Mouse (Mus musculus) intestine, embryonic 14.5 days (tissue): Measurements from ENCODE around the gene Sept9. TPM values are rescaled to one million over a fixed set of nuclear protein-coding genes. Genes with fewer than 3 reads are reported as not detected.
A peak's percentile ranks its signal among the peaks of the same experiment; 100 is the strongest.

ENCODE experiments used
- ATAC-seq: fragments of 200-750 bp; cut with Nextera tagmentation; replicated peaks from 2 replicates; pipeline ENCODE4 v1.8.0; 2017; ENCODE audit warnings: low read depth, moderate number of reproducible peaks, moderate TSS enrichment, moderate library complexity; ENCODE audit not compliant: low FRiP score, low TSS enrichment
- DNase-seq: peaks from one replicate; pipeline ENCODE4 v3.0.0-alpha.2; 2018; ENCODE audit warnings: low spot score
- H3K27ac ChIP-seq: fragments of 300-500 bp; sonication (generic); 2 replicates; pipeline ENCODE4 v1.5.1; 2014; ENCODE audit warnings: low read depth, mild to moderate bottlenecking, control low read depth
- H3K27me3 ChIP-seq: fragments of 300-500 bp; sonication (generic); replicated peaks from 2 replicates; pipeline ENCODE4 v1.6.1; 2014; ENCODE audit warnings: low read length, control low read depth; ENCODE audit not compliant: control insufficient read depth, insufficient read depth
- H3K36me3 ChIP-seq: fragments of 300-500 bp; sonication (generic); 2 replicates; pipeline ENCODE4 v1.6.1; 2014; ENCODE audit warnings: low read length, control low read depth; ENCODE audit not compliant: control insufficient read depth, insufficient read depth
- H3K4me1 ChIP-seq: fragments of 300-500 bp; sonication (generic); replicated peaks from 2 replicates; pipeline ENCODE4 v1.6.1; 2014; ENCODE audit warnings: low read length, control low read depth, mixed read lengths; ENCODE audit not compliant: control insufficient read depth, insufficient read depth
- H3K4me2 ChIP-seq: fragments of 300-500 bp; sonication (generic); 2 replicates; pipeline ENCODE4 v1.6.1; 2014; ENCODE audit warnings: low read length
- H3K4me3 ChIP-seq: fragments of 300-500 bp; sonication (generic); 2 replicates; pipeline ENCODE4 v1.5.1; 2014; ENCODE audit warnings: low read depth, low read length, control low read depth, mixed read lengths
- H3K9ac ChIP-seq: fragments of 300-500 bp; sonication (generic); 2 replicates; pipeline ENCODE4 v1.6.1; 2014; ENCODE audit warnings: mild to moderate bottlenecking, low read length
- H3K9me3 ChIP-seq: fragments of 300-500 bp; sonication (generic); 2 replicates; pipeline ENCODE4 v1.6.1; 2016; ENCODE audit warnings: low read length, control low read depth; ENCODE audit not compliant: control insufficient read depth
- WGBS: fragments of 180-500 bp; shearing (Covaris S2); extraction: QIAGEN DNeasy Blood & Tissue Kit; methylation state at CpG from one replicate; pipeline ENCODE4 v1.1.7; 2014; 5-methylcytosine and 5-hydroxymethylcytosine counted together
- polyA plus RNA-seq: library from polyadenylated mRNA; unstranded; fragments of >200 nt; fragmentation: Nextera tagmentation; extraction: Ambion mirVana; gene quantifications from 2 replicates; pipeline ENCODE4 v1.2.1, GENCODE M21; 2014

Sept9 gene
- polyA plus RNA-seq, 1 experiment from 2014 or later = 143 TPM

DNA sequence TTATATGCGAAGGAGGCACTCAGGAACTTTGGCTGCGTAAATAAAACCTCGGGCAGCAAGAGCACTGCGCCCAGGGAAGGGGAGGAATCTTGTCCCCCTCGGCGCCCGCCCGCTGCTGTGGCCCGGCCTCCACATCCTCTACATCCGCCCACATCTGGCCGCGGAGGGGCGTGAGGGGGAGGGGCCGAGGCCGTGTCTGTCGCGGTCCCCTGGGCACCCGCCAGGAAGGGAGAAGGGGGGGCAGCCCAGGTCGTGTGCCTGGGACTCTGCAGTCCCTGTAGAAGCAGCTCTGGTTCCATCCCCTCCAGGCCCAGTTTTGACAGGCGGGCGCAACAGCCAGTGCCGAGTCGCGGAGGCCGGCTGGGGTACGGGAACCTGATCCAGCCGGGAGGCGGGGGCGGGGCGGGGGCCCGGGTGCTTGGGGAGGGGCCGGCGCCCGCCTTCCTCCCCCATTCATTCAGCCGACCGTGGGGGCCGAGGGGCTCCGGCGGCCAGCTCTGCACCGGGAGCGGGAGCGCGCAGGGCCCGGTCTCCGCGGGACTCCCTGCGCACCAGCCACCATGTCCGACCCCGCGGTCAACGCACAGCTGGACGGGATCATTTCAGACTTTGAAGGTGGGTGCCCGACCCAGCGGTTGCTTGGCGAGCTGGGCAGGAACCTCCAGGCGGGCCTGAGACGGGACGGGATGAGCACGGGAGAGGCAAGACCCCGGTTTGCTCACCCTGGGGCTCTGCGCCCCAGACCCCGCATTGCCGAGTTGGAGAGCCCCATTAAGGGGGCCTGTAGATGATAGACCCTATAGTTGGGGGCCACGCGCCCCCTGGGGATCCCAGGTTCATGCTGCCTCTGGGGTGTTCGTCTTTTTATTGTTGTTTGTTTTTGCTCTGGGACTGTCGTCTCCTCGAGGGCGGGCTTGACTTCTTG is 66.8 kb downstream of the Sept9 start:
- Histone ChIP-seq H3K27me3 (no peaks in the 10 kb centered on the region), H3K27ac (peak overlapping the region; percentile 91), H3K4me1 (peaks cover 41% of the 10 kb centered on the region), H3K9ac (peak overlapping the region; percentile 74), H3K9me3 (no peaks in the 10 kb centered on the region), H3K4me3 (peak overlapping the region; percentile 75), H3K36me3 (no peaks in the 10 kb centered on the region), H3K4me2 (peak overlapping the region; percentile 70)
- WGBS = under 1% methylated on average over 67 of the region's 69 CpGs
- ATAC-seq = peak; percentile 80
- DNase-seq = peak; percentile 91

DNA sequence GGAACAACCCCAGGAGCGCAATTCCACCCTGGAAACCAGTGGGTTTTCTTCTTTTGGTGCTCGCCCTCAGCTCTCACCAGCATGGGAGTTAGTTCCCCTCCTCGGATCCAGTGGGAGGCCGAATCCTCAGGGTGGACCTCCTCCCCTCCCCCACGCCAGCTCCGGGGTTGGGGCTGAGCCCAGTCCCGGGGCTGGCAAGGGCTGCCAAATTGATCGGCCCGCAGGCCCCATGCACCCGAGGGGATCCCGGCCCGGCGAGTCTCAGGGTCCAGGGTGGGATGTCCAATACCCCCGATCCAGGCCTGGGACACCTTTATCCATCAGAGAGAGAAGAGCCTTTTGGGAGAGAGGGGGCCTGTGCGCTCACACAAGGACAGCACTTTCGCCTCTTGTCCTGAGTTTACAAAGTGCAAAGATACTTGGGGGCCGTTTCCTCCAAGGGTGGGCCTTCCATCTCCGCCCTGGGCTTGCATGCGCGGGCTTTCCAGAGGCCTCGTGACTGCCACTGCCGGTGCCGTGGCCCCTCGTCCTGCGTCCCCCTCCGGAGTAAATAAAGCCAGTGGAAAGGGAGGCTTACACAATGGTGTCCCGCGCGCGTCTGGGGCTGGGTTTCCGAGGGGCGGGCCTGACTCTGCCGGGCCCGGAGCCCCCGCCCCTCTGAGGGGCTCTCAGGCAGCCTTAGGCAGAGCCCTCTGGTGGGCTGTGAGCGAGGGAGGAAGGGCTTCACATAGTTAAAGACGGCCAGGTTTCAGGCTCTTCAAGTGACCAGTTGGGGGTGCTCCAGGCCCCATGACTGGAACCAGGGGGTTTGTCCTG is 67.7 kb downstream of the Sept9 start:
- peak overlapping the region; percentile 91 for H3K27ac ChIP-seq
- WGBS = 1% methylated on average over 37 of the region's 37 CpGs
- H3K27me3 ChIP-seq = no peaks in the 10 kb centered on the region
- H3K4me1 ChIP-seq = peaks cover 41% of the 10 kb centered on the region
- ATAC-seq = peak; percentile 63
- no peaks in the 10 kb centered on the region for H3K36me3 ChIP-seq
- peak overlapping the region; percentile 74 for H3K9ac ChIP-seq
- peak overlapping the region; percentile 70 for H3K4me2 ChIP-seq
- peak; percentile 82 for DNase-seq
- H3K9me3 ChIP-seq = no peaks in the 10 kb centered on the region
- H3K4me3 ChIP-seq = peak overlapping the region; percentile 75

DNA sequence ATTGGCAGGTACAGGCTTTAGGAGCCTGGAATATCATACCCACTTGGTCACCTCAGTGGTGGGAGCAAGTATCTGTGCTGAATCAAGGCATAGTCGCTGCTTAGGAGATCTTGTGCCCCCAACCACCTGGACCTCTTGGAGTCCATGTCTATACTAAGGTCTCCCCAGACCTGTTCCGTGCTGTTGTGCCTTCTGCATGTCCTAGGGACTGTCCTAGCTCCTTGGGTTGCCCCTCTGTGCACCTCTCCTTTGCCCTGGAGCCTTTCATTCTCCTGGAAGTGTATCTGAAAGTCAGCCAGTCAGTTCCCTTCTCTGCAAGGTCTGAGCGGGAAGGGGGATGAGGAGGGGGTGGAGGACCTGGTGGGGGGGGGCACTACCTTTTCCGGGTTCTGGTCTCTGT is 68.4 kb downstream of the Sept9 start:
- H3K4me3 ChIP-seq = peak overlapping the region; percentile 75
- DNase-seq = no peak
- no peaks in the 10 kb centered on the region for H3K36me3 ChIP-seq
- H3K4me2 ChIP-seq = peak overlapping the region; percentile 70
- no peaks in the 10 kb centered on the region for H3K27me3 ChIP-seq
- WGBS = 21% methylated on average over 4 of the region's 4 CpGs
- no peak for ATAC-seq
- no peak overlapping the region for H3K27ac ChIP-seq
- no peaks in the 10 kb centered on the region for H3K9me3 ChIP-seq
- H3K9ac ChIP-seq = no peak overlapping the region
- H3K4me1 ChIP-seq = peaks cover 41% of the 10 kb centered on the region

DNA sequence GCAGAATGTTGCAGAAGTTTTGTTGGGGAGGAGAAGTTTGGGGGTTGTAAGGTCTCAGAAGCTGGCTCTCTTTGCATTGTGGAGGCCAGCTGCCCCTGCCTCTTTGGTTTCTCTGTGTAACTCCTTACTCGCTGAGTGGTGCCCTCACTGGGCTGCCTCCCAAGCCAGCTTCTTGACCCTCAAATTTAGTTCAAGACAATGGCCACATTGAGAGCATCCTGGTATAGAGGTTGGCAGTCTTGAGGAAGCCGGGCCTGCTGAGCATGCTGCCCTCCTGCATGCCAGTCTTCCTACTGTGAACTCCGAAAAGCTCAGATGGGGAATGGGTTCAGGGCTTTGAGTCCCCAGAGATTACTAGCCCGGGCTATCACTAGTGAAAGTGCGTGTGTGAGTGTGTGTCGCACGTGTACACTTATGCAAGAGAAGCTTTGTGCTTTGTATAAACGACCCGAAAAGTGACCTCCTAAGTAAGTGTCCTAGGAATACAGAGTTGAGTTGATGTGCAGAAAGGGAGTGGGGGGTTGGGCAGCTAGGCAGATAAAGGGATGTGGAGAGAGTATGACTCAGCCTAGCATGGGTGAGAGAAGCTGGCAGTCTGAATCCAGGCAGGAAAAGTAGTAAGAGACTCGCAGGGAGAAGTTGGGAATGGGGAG is 69.0 kb downstream of the Sept9 start:
- H3K9me3 ChIP-seq = no peaks in the 10 kb centered on the region
- DNase-seq (no peak), ATAC-seq (no peak)
- H3K9ac ChIP-seq = no peak overlapping the region
- peak overlapping the region; percentile 70 for H3K4me2 ChIP-seq
- 41% methylated on average over 10 of the region's 10 CpGs for WGBS
- no peaks in the 10 kb centered on the region for H3K36me3 ChIP-seq
- H3K27me3 ChIP-seq = no peaks in the 10 kb centered on the region
- H3K27ac ChIP-seq = no peak overlapping the region
- no peak overlapping the region for H3K4me3 ChIP-seq
- peaks cover 47% of the 10 kb centered on the region for H3K4me1 ChIP-seq

DNA sequence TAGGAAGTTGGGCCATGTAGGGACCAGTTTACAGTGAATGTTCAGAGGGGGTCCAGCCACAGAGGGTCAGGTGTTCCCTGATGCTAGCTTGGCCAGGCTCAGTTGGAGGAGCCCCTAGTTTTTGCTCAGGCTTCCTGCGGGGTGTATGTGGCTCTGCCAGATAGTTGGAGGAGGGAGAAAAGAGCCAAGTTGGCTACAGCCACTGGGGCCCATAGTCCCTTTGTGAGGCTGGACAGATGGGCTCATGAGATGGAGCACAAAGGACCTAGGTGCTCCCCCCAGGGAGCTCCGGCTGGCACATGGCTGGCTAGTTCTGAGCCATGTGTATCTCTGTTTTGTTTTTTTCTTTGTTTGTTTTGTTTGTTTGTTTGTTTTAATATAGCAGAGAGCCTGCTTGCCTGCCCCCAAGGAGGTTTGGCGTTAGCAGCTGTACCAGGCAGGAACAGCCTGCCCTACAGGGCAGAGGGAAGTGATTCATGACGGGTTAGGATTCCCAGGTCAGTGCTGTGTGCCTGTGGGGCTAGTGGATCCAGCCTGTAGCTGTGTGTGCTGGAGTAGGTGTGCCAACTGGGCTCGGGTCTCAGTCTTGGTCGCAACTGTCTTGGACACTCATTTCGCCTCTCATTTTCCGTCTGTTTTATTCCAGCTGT is 69.7 kb downstream of the Sept9 start:
- WGBS = 52% methylated on average over 8 of the region's 8 CpGs
- Histone ChIP-seq H3K9ac (no peak overlapping the region), H3K36me3 (no peaks in the 10 kb centered on the region), H3K4me3 (no peak overlapping the region), H3K27ac (no peak overlapping the region), H3K9me3 (no peaks in the 10 kb centered on the region), H3K4me1 (peaks cover 52% of the 10 kb centered on the region), H3K4me2 (0 out of 2 replicates have a peak overlapping the region, but pooled peaks have one; percentile 70), H3K27me3 (no peaks in the 10 kb centered on the region)
- DNase-seq = no peak
- ATAC-seq = no peak

DNA sequence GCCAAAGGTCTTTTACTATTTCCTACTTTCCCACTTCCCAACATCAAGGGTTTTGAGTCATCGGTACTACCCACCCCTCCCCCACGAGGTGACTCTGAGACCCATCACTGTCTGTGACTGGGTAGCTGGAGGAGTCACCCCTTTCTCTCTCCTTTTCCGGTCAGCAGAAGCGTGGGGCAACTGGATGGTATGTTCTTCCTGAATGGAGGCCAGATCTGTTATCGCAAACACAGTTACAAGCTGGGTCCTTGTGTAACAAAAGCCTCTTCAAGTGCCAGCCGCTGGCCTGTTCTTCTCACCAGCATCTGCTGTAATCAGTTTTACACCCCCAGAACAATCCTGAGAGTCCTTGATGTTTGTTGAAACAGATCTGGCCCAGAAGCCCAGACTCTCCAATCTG is 70.5 kb downstream of the Sept9 start:
- WGBS = 41% methylated on average over 6 of the region's 6 CpGs
- no peak overlapping the region for H3K27ac ChIP-seq

DNA sequence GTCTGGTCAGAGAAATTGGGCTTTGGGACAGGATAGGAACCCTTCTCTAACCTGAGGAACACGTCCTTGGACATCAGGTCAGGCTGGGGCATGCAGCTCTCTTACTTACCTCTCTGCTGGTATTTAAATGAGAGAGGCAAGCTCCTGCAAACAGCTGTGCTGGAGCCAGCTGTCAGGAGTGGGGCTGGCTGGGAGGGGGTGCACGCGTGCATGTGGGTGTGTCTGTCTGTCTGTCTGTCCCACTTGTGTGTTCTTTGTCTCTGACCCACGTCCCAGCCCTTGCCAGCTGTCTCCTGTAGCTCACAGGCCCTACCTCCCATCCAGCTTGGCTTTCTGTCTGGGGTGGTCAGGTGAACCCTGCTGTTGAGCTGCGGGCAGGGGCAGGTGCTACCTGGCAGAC is 75.5 kb downstream of the Sept9 start:
- ATAC-seq = no peak
- Histone ChIP-seq H3K4me2 (no peak overlapping the region), H3K9ac (no peak overlapping the region), H3K27me3 (no peaks in the 10 kb centered on the region), H3K27ac (no peak overlapping the region), H3K4me1 (peaks cover 69% of the 10 kb centered on the region), H3K36me3 (no peaks in the 10 kb centered on the region), H3K9me3 (no peaks in the 10 kb centered on the region), H3K4me3 (no peak overlapping the region)
- DNase-seq = no peak
- 58% methylated on average over 5 of the region's 5 CpGs for WGBS

More for the DNA sequence above, 70.5 kb downstream of the Sept9 start:
- peaks cover 52% of the 10 kb centered on the region for H3K4me1 ChIP-seq
- ATAC-seq (no peak), DNase-seq (no peak)
- no peaks in the 10 kb centered on the region for H3K36me3 ChIP-seq
- no peaks in the 10 kb centered on the region for H3K9me3 ChIP-seq
- H3K9ac ChIP-seq = no peak overlapping the region
- no peak overlapping the region for H3K4me3 ChIP-seq
- no peak overlapping the region for H3K4me2 ChIP-seq
- no peaks in the 10 kb centered on the region for H3K27me3 ChIP-seq

DNA sequence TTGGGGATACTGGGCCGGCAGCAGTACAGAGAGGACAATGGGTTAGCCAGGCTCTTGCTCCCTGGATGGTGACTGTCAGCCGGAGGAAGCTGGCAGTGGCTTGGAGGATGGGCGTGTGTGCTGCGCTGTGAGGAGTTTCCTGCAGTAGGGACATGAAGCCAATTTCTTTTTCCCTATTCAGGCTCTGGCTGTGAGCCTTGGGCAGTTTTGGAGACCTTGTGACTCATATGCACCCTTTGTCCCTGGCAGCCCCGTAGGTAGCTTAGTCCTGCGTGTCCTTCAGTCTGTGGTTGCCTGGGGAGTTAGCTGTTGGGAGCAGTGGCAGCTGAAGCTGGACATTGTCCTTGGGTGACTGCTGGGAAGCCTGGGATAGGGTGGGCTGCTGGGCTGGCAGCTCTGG is 76.5 kb downstream of the Sept9 start:
- WGBS = 45% methylated on average over 6 of the region's 6 CpGs
- no peak overlapping the region for H3K4me3 ChIP-seq
- no peaks in the 10 kb centered on the region for H3K9me3 ChIP-seq
- no peak overlapping the region for H3K9ac ChIP-seq
- H3K27me3 ChIP-seq = no peaks in the 10 kb centered on the region
- H3K4me2 ChIP-seq = no peak overlapping the region
- peaks cover 77% of the 10 kb centered on the region for H3K4me1 ChIP-seq
- DNase-seq (no peak), ATAC-seq (no peak)
- H3K27ac ChIP-seq = no peak overlapping the region
- H3K36me3 ChIP-seq = no peaks in the 10 kb centered on the region
